Mouse (Mus musculus) MEL (cell line): ENCODE measurements at regions not wholly inside any gene's neighbourhood (a gene's known extent, or its start where the extent isn't known, plus 50 kb on each side); places are given as distances from the start of the nearest gene placed in this dataset.

Experiments
- DNase-seq: peaks from one replicate; pipeline ENCODE4 v3.0.0; 2011; ENCODE audit warnings: low read depth, low spot score
- H3K27ac ChIP-seq: 2 replicates; pipeline ENCODE4 v1.5.1; 2012; ENCODE audit warnings: low read depth, mild to moderate bottlenecking, control low read depth, low read length, moderate library complexity; ENCODE audit not compliant: control insufficient read depth
- H3K27me3 ChIP-seq, 2 experiments: fragments of 150-350 bp in 1 of 2; sonication (generic) in 1 of 2; 2 replicates each; pipeline ENCODE4 v1.6.1; 2012; ENCODE audit warnings: low read length in 2 of 2, mild to moderate bottlenecking in 2 of 2, improper control_type of control experiment in 1 of 2, moderate library complexity in 1 of 2; ENCODE audit not compliant: insufficient read depth in 2 of 2, control insufficient read depth in 1 of 2
- H3K36me3 ChIP-seq, 2 experiments: 2 replicates each; pipeline ENCODE4 v1.6.1; 2012 to 2014; ENCODE audit warnings: low read length in 2 of 2, improper control_type of control experiment in 1 of 2, inconsistent platforms in 1 of 2, mild to moderate bottlenecking in 1 of 2; ENCODE audit not compliant: insufficient read depth in 2 of 2, control insufficient read depth in 1 of 2
- H3K4me1 ChIP-seq, 2 experiments: fragments of 150-350 bp in 1 of 2; sonication (generic) in 1 of 2; 2 replicates each; pipeline ENCODE4 v1.6.1; 2012; ENCODE audit warnings: low read length in 2 of 2, improper control_type of control experiment in 1 of 2, mild to moderate bottlenecking in 1 of 2; ENCODE audit not compliant: insufficient read depth in 2 of 2, control insufficient read depth in 1 of 2
- H3K4me3 ChIP-seq, 2 experiments: fragments of 150-350 bp in 1 of 2; sonication (generic) in 1 of 2; 2 replicates each; pipeline ENCODE4 v1.5.1; 2012; ENCODE audit warnings: low read depth in 2 of 2, low read length in 2 of 2, mild to moderate bottlenecking in 2 of 2, moderate library complexity in 2 of 2, control low read depth in 1 of 2, improper control_type of control experiment in 1 of 2; ENCODE audit not compliant: control insufficient read depth in 1 of 2, insufficient read depth in 1 of 2
- H3K79me2 ChIP-seq: 2 replicates; pipeline ENCODE4 v1.6.1; 2012; ENCODE audit warnings: mild to moderate bottlenecking, low read length, moderate library complexity; ENCODE audit not compliant: control insufficient read depth, poor library complexity, insufficient read depth
- H3K9ac ChIP-seq: 2 replicates; pipeline ENCODE4 v1.6.1; 2012; ENCODE audit warnings: low read depth, mild to moderate bottlenecking, control low read depth, low read length, moderate library complexity; ENCODE audit not compliant: control insufficient read depth, poor library complexity, severe bottlenecking
- H3K9me3 ChIP-seq: fragments of 150-350 bp; sonication (generic); replicated peaks from 2 replicates; pipeline ENCODE4 v1.6.1; 2012; ENCODE audit warnings: mild to moderate bottlenecking, low read length, improper control_type of control experiment, moderate library complexity; ENCODE audit not compliant: insufficient read depth
- BHLHE40 ChIP-seq: IDR thresholded peaks from 2 replicates; pipeline ENCODE4 v1.6.1; 2012; ENCODE audit warnings: low read depth, mild to moderate bottlenecking, inconsistent platforms, low read length, improper control_type of control experiment, borderline replicate concordance
- CHD2 ChIP-seq: IDR thresholded peaks from 2 replicates; pipeline ENCODE4 v1.6.1; 2011; ENCODE audit warnings: low read length, improper control_type of control experiment
- E2F4 ChIP-seq: IDR thresholded peaks from 2 replicates; pipeline ENCODE4 v1.6.1; 2011; ENCODE audit warnings: low read depth, low read length, improper control_type of control experiment, borderline replicate concordance
- ELF1 ChIP-seq: IDR thresholded peaks from 2 replicates; pipeline ENCODE4 v1.6.1; 2014; ENCODE audit warnings: low read depth, mild to moderate bottlenecking, inconsistent platforms, low read length, improper control_type of control experiment, moderate library complexity
- EP300 ChIP-seq, 2 experiments: IDR thresholded peaks; 2 replicates each; pipeline ENCODE4 v1.6.1; 2011; ENCODE audit warnings: improper control_type of control experiment in 2 of 2, low read length in 2 of 2, low read depth in 1 of 2, mild to moderate bottlenecking in 1 of 2
- ETS1 ChIP-seq: IDR thresholded peaks from 2 replicates; pipeline ENCODE4 v1.6.1; 2012; ENCODE audit warnings: low read depth, mild to moderate bottlenecking, inconsistent platforms, low read length, improper control_type of control experiment, moderate library complexity
- GABPA ChIP-seq: IDR thresholded peaks from 2 replicates; pipeline ENCODE4 v1.6.1; 2012; ENCODE audit warnings: low read depth, mild to moderate bottlenecking, inconsistent platforms, low read length, improper control_type of control experiment, moderate library complexity
- GATA1 ChIP-seq: IDR thresholded peaks from 2 replicates; pipeline ENCODE4 v1.6.1; 2011; ENCODE audit warnings: low read depth, low read length, improper control_type of control experiment
- HCFC1 ChIP-seq: IDR thresholded peaks from 2 replicates; pipeline ENCODE4 v1.6.1; 2012; ENCODE audit warnings: low read depth, mild to moderate bottlenecking, inconsistent platforms, low read length, improper control_type of control experiment, moderate library complexity
- JUND ChIP-seq: IDR thresholded peaks from 2 replicates; pipeline ENCODE4 v1.6.1; 2011; ENCODE audit warnings: low read depth, mild to moderate bottlenecking, improper control_type of control experiment, low read length
- KAT2A ChIP-seq: conservative IDR thresholded peaks from 2 replicates; pipeline ENCODE4 v1.6.1; 2012; ENCODE audit warnings: low read depth, low read length, improper control_type of control experiment, inconsistent platforms
- MEF2A ChIP-seq: IDR thresholded peaks from 2 replicates; pipeline ENCODE4 v1.6.1; 2014; ENCODE audit warnings: low read depth, mild to moderate bottlenecking, inconsistent platforms, low read length, improper control_type of control experiment; ENCODE audit not compliant: poor library complexity, insufficient replicate concordance, severe bottlenecking; ENCODE audit errors: extremely low read depth
- MXI1 ChIP-seq: IDR thresholded peaks from 2 replicates; pipeline ENCODE4 v1.6.1; 2011; ENCODE audit warnings: mild to moderate bottlenecking, low read depth, low read length, improper control_type of control experiment
- MYB ChIP-seq: IDR thresholded peaks from 2 replicates; pipeline ENCODE4 v1.6.1; 2011; ENCODE audit warnings: mild to moderate bottlenecking, low read depth, low read length, improper control_type of control experiment
- MYC ChIP-seq: IDR thresholded peaks from 2 replicates; pipeline ENCODE4 v1.6.1; 2011; ENCODE audit warnings: low read depth, mild to moderate bottlenecking, low read length, improper control_type of control experiment, moderate library complexity
- NRF1 ChIP-seq: IDR thresholded peaks from 2 replicates; pipeline ENCODE4 v1.6.1; 2014; ENCODE audit warnings: low read depth, mild to moderate bottlenecking, inconsistent platforms, low read length, improper control_type of control experiment, moderate library complexity; ENCODE audit not compliant: poor library complexity, insufficient read depth, severe bottlenecking
- POLR2A ChIP-seq, 2 experiments: IDR thresholded peaks; 2 replicates each; pipeline ENCODE4 v1.6.1; 2011 to 2012; ENCODE audit warnings: low read length in 2 of 2, mild to moderate bottlenecking in 2 of 2, control low read depth in 1 of 2, improper control_type of control experiment in 1 of 2, low read depth in 1 of 2, moderate library complexity in 1 of 2; ENCODE audit not compliant: control insufficient read depth in 1 of 2, insufficient read depth in 1 of 2, poor library complexity in 1 of 2
- RAD21 ChIP-seq: IDR thresholded peaks from 2 replicates; pipeline ENCODE4 v1.6.1; 2011; ENCODE audit warnings: mild to moderate bottlenecking, low read depth, low read length, improper control_type of control experiment
- RCOR1 ChIP-seq: IDR thresholded peaks from 2 replicates; pipeline ENCODE4 v1.6.1; 2012; ENCODE audit warnings: low read depth, mild to moderate bottlenecking, inconsistent platforms, low read length, improper control_type of control experiment
- SIN3A ChIP-seq: IDR thresholded peaks from 2 replicates; pipeline ENCODE4 v1.6.1; 2012; ENCODE audit warnings: low read length, improper control_type of control experiment, inconsistent platforms
- SMC3 ChIP-seq: IDR thresholded peaks from 2 replicates; pipeline ENCODE4 v1.6.1; 2011; ENCODE audit warnings: low read depth, low read length, improper control_type of control experiment
- TBP ChIP-seq: IDR thresholded peaks from 2 replicates; pipeline ENCODE4 v1.8.0; 2011; ENCODE audit warnings: low read depth, low read length, improper control_type of control experiment
- TCF12 ChIP-seq: IDR thresholded peaks from 2 replicates; pipeline ENCODE4 v1.6.1; 2014; ENCODE audit warnings: low read depth, mild to moderate bottlenecking, inconsistent platforms, low read length, improper control_type of control experiment, moderate library complexity
- UBTF ChIP-seq: IDR thresholded peaks from 2 replicates; pipeline ENCODE4 v1.6.1; 2012; ENCODE audit warnings: low read depth, mild to moderate bottlenecking, inconsistent platforms, low read length, improper control_type of control experiment, moderate library complexity, borderline replicate concordance; ENCODE audit not compliant: insufficient read depth
- ZC3H11A ChIP-seq: IDR thresholded peaks from 2 replicates; pipeline ENCODE4 v1.6.1; 2012; ENCODE audit warnings: low read depth, mild to moderate bottlenecking, inconsistent platforms, low read length, improper control_type of control experiment
- ZMIZ1 ChIP-seq: IDR thresholded peaks from 2 replicates; pipeline ENCODE4 v1.6.1; 2012; ENCODE audit warnings: low read depth, mild to moderate bottlenecking, inconsistent platforms, low read length, improper control_type of control experiment, moderate library complexity
- ZNF384 ChIP-seq: IDR thresholded peaks from 2 replicates; pipeline ENCODE4 v1.6.1; 2012; ENCODE audit warnings: low read depth, mild to moderate bottlenecking, inconsistent platforms, low read length, improper control_type of control experiment

DNA sequence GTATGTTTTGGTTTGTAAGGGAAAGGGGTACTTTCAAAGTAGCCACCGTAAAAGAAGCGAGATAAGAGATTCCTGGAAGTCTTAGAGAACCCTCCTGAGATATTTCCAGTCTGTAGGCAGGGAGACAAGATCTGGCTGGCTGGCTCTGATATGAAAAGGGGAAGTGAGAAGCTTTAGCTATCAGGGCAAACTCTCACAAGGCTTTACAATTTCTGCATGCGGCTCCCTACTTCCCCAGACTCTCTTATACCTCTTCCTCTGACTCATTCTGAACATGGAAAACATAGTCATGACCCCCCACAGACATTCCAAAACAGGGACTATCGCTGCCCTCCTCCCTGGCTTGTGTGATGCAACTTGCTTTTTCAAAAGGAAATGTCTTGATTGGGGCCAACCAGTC lies 118.6 kb upstream of the Fam3c start (continued):
- TF ChIP-seq MYC, result peak; percentile 80
- peak; percentile 6; the same call in 1 of the 2 replicates for TF ChIP-seq ZNF384
- peak; percentile 94 for TF ChIP-seq TCF12
- peak; percentile 16; the same call in 1 of the 2 replicates for TF ChIP-seq TBP
- 0 out of 2 replicates have a peak, but pooled peaks have one; percentile 24 for TF ChIP-seq KAT2A
- peak; percentile 87 for TF ChIP-seq SIN3A
- no peak for TF ChIP-seq E2F4
- no peak; the same call in 1 of the 2 replicates for TF ChIP-seq ZMIZ1
- TF ChIP-seq GATA1, result peak; percentile 99
- no peak for TF ChIP-seq SMC3
- TF ChIP-seq JUND, result peak; percentile 91
- peak; percentile 37; the same call in 1 of the 2 replicates for TF ChIP-seq MXI1
- TF ChIP-seq RCOR1, result peak; percentile 94

DNA sequence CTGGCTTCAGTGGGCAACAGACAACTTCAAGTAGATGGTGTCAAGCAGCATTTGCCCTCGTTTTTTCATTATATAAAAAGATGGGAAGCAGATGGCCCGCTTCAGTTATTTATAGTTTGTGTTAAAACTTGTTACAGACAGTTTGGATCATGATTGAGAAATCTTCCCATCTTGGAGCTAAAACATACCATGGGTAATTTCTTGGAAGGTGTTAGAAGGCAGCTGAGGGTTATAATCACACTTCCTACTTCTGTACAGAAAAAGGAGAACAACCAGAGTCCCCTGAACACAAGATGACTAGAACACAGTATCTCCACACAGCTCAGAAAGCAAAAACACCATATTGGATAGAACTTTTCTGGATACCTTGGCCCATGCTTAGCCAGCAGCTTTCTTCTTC lies 118.0 kb upstream of the Fam3c start:
- Histone ChIP-seq H3K36me3 (peaks cover 0 to 24% of the 10 kb centered on the region in 2 experiments; a peak in 2 of 4 replicates), H3K9ac (peak overlapping the region; percentile 41), H3K4me1 (peaks cover 2 to 15% of the 10 kb centered on the region in 2 experiments), H3K27me3 (no peaks in the 10 kb centered on the region), H3K79me2 (no peaks in the 10 kb centered on the region), H3K4me3 (0 out of 4 replicates have a peak overlapping the region, but pooled peaks of 1 of the 2 experiments have one; percentile 7), H3K27ac (peak overlapping the region; percentile 98), H3K9me3 (no peaks in the 10 kb centered on the region)
- TF ChIP-seq ELF1 (no peak), SMC3 (no peak), ZC3H11A (no peak), E2F4 (no peak), KAT2A (no peak), BHLHE40 (no peak), UBTF (no peak), RAD21 (no peak), MEF2A (no peak), MYB (no peak), GABPA (no peak), HCFC1 (no peak; the same call in 1 of the 2 replicates), ETS1 (peak; percentile 60), RCOR1 (peak; percentile 33; the same call in 1 of the 2 replicates), TBP (0 out of 2 replicates have a peak, but pooled peaks have one; percentile 5), GATA1 (no peak), EP300 (IDR thresholded peaks at IDR 0.05; ENCODE audit: low read depth in 1 of 2, low read length in 2 of 2) (peak in 1 of 2 experiments; percentile 59; a peak in 2 of 4 replicates), TCF12 (peak; percentile 46; the same call in 1 of the 2 replicates), POLR2A (IDR thresholded peaks at IDR 0.05; ENCODE audit: control insufficient read depth in 1 of 2, insufficient read depth in 1 of 2, low read depth in 1 of 2, low read length in 2 of 2, poor library complexity in 1 of 2) (no peak), NRF1 (no peak), SIN3A (no peak), CHD2 (no peak)
- peak; percentile 85 for DNase-seq
